In the genomic region with DNA sequence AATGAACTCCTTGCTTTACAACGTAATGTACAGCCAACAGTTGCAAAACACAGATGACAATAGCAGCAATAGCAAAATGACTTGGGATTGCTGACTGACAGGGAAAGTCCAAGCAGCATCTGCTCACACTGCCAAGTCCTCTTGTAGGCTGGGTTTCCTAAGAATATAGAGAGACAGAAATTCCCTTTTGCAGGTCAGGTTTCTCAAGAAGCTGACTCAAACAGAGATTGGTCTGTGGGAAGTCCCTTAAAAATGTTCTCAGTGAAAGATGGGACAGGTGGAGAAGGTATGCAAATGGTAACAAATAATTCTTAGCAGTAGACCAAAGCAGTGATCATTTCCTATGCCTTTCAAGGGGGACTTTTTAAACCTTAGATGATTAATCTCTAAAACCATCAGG, we compare ENCODE assay signal across 22 mouse cellular contexts.
"Had no signal": no experiment of that assay in that cellular context is flagged by ENCODE, and none has a peak within 500 bp of the region (broad histone marks: within the 10 kb centered on the region; RNA-seq: fewer than 3 reads in every experiment).

No protein-coding gene starts in this region.

- H3K4me3 ChIP-seq: heart, adult 2 months; heart, embryonic 13.5 days; heart, embryonic 15.5 days; hindbrain, embryonic 10.5 days; hindbrain, embryonic 12.5 days; intestine, embryonic 15.5 days; layer of hippocampus, adult 2 months; left cerebral cortex, adult 2 months; limb, embryonic 10.5 days; limb, embryonic 12.5 days; liver, embryonic 13.5 days had no signal

- DNase-seq: gastrocnemius, postnatal 14 days; gastrocnemius, postnatal 36 days; heart, adult 11 months; heart, adult 2 months; heart, postnatal 14 days; heart, postnatal 36 days; kidney, adult 18-20 months; kidney, adult 8-10 months; kidney, postnatal 10 days; kidney, postnatal 25 days; kidney, postnatal 4 days; liver; liver, embryonic 13.5 days had no signal

- H3K36me3 ChIP-seq: heart, embryonic 13.5 days; heart, embryonic 15.5 days; hindbrain, embryonic 10.5 days; hindbrain, embryonic 12.5 days; intestine, embryonic 15.5 days; limb, embryonic 10.5 days; limb, embryonic 12.5 days; liver, embryonic 13.5 days had no signal

- H3K27me3 ChIP-seq: heart, embryonic 13.5 days; heart, embryonic 15.5 days; hindbrain, embryonic 12.5 days; intestine, embryonic 15.5 days; limb, embryonic 12.5 days; liver, embryonic 13.5 days had no signal
